Mouse (Mus musculus): Measurements from ENCODE around the gene Ghrh. TPM values are rescaled to one million over a fixed set of nuclear protein-coding genes. Genes with fewer than 3 reads are reported as not detected.

The Ghrh gene
- total and polyA plus RNA-seq, 3 experiments, result not detected

- Histone ChIP-seq H3K4me3 (ENCODE audit: control insufficient read depth in 1 of 2, insufficient read depth in 1 of 2, low read depth in 2 of 2, low read length in 2 of 2) (no peak overlapping the region), H3K9ac (ENCODE audit: control insufficient read depth, low read depth, low read length, poor library complexity, severe bottlenecking) (no peak overlapping the region), H3K79me2 (ENCODE audit: control insufficient read depth, insufficient read depth, low read length, poor library complexity) (no peaks in the 10 kb centered on the region), H3K36me3 (ENCODE audit: control insufficient read depth in 1 of 2, insufficient read depth in 2 of 2, low read length in 2 of 2) (no peaks in the 10 kb centered on the region), H3K27ac (ENCODE audit: control insufficient read depth, low read depth, low read length) (no peak overlapping the region), H3K27me3 (ENCODE audit: control insufficient read depth in 1 of 2, insufficient read depth in 2 of 2, low read length in 2 of 2) (peaks cover 0 to 2% of the 10 kb centered on the region in 2 experiments; a peak in 2 of 4 replicates), H3K9me3 (replicated peaks; ENCODE audit: insufficient read depth, low read length) (no peaks in the 10 kb centered on the region), H3K4me1 (ENCODE audit: control insufficient read depth in 1 of 2, insufficient read depth in 2 of 2, low read length in 2 of 2) (no peaks in the 10 kb centered on the region)
- peak; percentile 63 for DNase-seq (ENCODE audit: low read depth, low spot score)
- TF ChIP-seq TCF12 (IDR thresholded peaks at IDR 0.05; ENCODE audit: low read depth, low read length) (no peak), HCFC1 (IDR thresholded peaks at IDR 0.05; ENCODE audit: low read depth, low read length) (no peak), KAT2A (conservative IDR thresholded peaks at IDR 0.05; ENCODE audit: low read depth, low read length) (no peak), TBP (IDR thresholded peaks at IDR 0.05; ENCODE audit: low read depth, low read length) (no peak), MAZ (IDR thresholded peaks at IDR 0.05; ENCODE audit: low read depth, low read length) (no peak), NELFE (IDR thresholded peaks at IDR 0.05; ENCODE audit: low read depth, low read length) (no peak), POLR2A (IDR thresholded peaks at IDR 0.05; ENCODE audit: control insufficient read depth in 1 of 2, insufficient read depth in 1 of 2, low read depth in 1 of 2, low read length in 2 of 2, poor library complexity in 1 of 2) (no peak), ZKSCAN1 (IDR thresholded peaks at IDR 0.05; ENCODE audit: low read depth, low read length) (no peak), TAL1 (IDR thresholded peaks at IDR 0.05; ENCODE audit: low read length) (no peak), ZMIZ1 (IDR thresholded peaks at IDR 0.05; ENCODE audit: low read depth, low read length) (no peak), ETS1 (IDR thresholded peaks at IDR 0.05; ENCODE audit: low read depth, low read length) (no peak), MXI1 (IDR thresholded peaks at IDR 0.05; ENCODE audit: low read depth, low read length) (no peak), MAFK (IDR thresholded peaks at IDR 0.05; ENCODE audit: borderline replicate concordance, low read depth, low read length) (no peak), SIN3A (IDR thresholded peaks at IDR 0.05; ENCODE audit: low read length) (no peak), CTCF (IDR thresholded peaks at IDR 0.05 in 2 of 3, conservative IDR thresholded peaks at IDR 0.05 in 1 of 3; ENCODE audit: control insufficient read depth in 1 of 3, insufficient read depth in 1 of 3, low read depth in 2 of 3, low read length in 3 of 3, poor library complexity in 1 of 3, severe bottlenecking in 1 of 3) (peak; percentile 84 to 85 (median 85)), RAD21 (IDR thresholded peaks at IDR 0.05; ENCODE audit: low read depth, low read length) (peak; percentile 93), MYB (IDR thresholded peaks at IDR 0.05; ENCODE audit: low read depth, low read length) (no peak), JUND (IDR thresholded peaks at IDR 0.05; ENCODE audit: low read depth, low read length) (no peak), MYC (IDR thresholded peaks at IDR 0.05; ENCODE audit: low read depth, low read length) (no peak), RCOR1 (IDR thresholded peaks at IDR 0.05; ENCODE audit: low read depth, low read length) (no peak), GATA1 (IDR thresholded peaks at IDR 0.05; ENCODE audit: low read depth, low read length) (no peak), CHD1 (IDR thresholded peaks at IDR 0.05; ENCODE audit: low read depth, low read length) (no peak), CHD2 (IDR thresholded peaks at IDR 0.05; ENCODE audit: low read length) (no peak), E2F4 (IDR thresholded peaks at IDR 0.05; ENCODE audit: borderline replicate concordance, low read depth, low read length) (no peak), BHLHE40 (IDR thresholded peaks at IDR 0.05; ENCODE audit: borderline replicate concordance, low read depth, low read length) (0 out of 2 replicates have a peak, but pooled peaks have one; percentile 13), SMC3 (IDR thresholded peaks at IDR 0.05; ENCODE audit: low read depth, low read length) (peak; percentile 84), UBTF (IDR thresholded peaks at IDR 0.05; ENCODE audit: borderline replicate concordance, insufficient read depth, low read depth, low read length) (no peak), USF1 (IDR thresholded peaks at IDR 0.05; ENCODE audit: low read depth, low read length) (no peak), NRF1 (IDR thresholded peaks at IDR 0.05; ENCODE audit: insufficient read depth, low read depth, low read length, poor library complexity, severe bottlenecking) (no peak), GABPA (IDR thresholded peaks at IDR 0.05; ENCODE audit: low read depth, low read length) (no peak), ELF1 (IDR thresholded peaks at IDR 0.05; ENCODE audit: low read depth, low read length) (no peak), USF2 (IDR thresholded peaks at IDR 0.05; ENCODE audit: borderline replicate concordance in 1 of 2, insufficient read depth in 1 of 2, low read depth in 1 of 2, low read length in 2 of 2) (no peak), EP300 (IDR thresholded peaks at IDR 0.05; ENCODE audit: low read depth in 1 of 2, low read length in 2 of 2) (no peak), POLR2AphosphoS2 (IDR thresholded peaks at IDR 0.05; ENCODE audit: low read length) (no peak), ZC3H11A (IDR thresholded peaks at IDR 0.05; ENCODE audit: low read depth, low read length) (peak; percentile 84), POLR2AphosphoS5 (IDR thresholded peaks at IDR 0.05; ENCODE audit: borderline replicate concordance, low read depth, low read length) (no peak), ZNF384 (IDR thresholded peaks at IDR 0.05; ENCODE audit: low read depth, low read length) (no peak), MAX (IDR thresholded peaks at IDR 0.05; ENCODE audit: low read length) (no peak)
These were observed 5.6 kb downstream of the Ghrh start for GRCm38 (mm10) chr2:157341554-157342270.
